Mouse (Mus musculus) midbrain, postnatal 0 days (tissue): ENCODE data around the gene Pld2. TPM values are rescaled to one million over a fixed set of nuclear protein-coding genes. Genes with fewer than 3 reads are reported as not detected.

Source experiments
- ATAC-seq: fragments of 200-750 bp; cut with Nextera tagmentation; 2 replicates; pipeline ENCODE4 v1.8.0; 2017; ENCODE audit warnings: moderate number of reproducible peaks, mild to moderate bottlenecking, moderate TSS enrichment, moderate library complexity; ENCODE audit not compliant: low FRiP score
- DNase-seq: peaks from one replicate; pipeline ENCODE4 v3.0.0-alpha.2; 2015; ENCODE audit warnings: low spot score
- H3K27ac ChIP-seq: fragments of 300-500 bp; sonication (generic); 2 replicates; pipeline ENCODE4 v1.5.1; 2014; ENCODE audit warnings: low read depth, mild to moderate bottlenecking, low read length, mixed read lengths
- H3K27me3 ChIP-seq: fragments of 300-500 bp; sonication (generic); 2 replicates; pipeline ENCODE4 v1.6.1; 2014; ENCODE audit warnings: low read length, control low read depth, mixed read lengths; ENCODE audit not compliant: insufficient read depth
- H3K36me3 ChIP-seq: fragments of 300-500 bp; sonication (generic); 2 replicates; pipeline ENCODE4 v1.6.1; 2014; ENCODE audit warnings: low read length, control low read depth, mixed read lengths; ENCODE audit not compliant: insufficient read depth
- H3K4me1 ChIP-seq: fragments of 300-500 bp; sonication (generic); 2 replicates; pipeline ENCODE4 v1.6.1; 2014; ENCODE audit warnings: mild to moderate bottlenecking, control low read depth, antibody characterized with exemption, low read length, mixed read lengths; ENCODE audit not compliant: insufficient read depth
- H3K4me2 ChIP-seq: fragments of 300-500 bp; sonication (generic); 2 replicates; pipeline ENCODE4 v1.6.1; 2014; ENCODE audit warnings: low read depth, mild to moderate bottlenecking, low read length, mixed read lengths; ENCODE audit not compliant: poor library complexity, severe bottlenecking
- H3K4me3 ChIP-seq: fragments of 300-500 bp; sonication (generic); 2 replicates; pipeline ENCODE4 v1.5.1; 2014; ENCODE audit warnings: low read depth, mild to moderate bottlenecking, low read length, moderate library complexity
- H3K9ac ChIP-seq: fragments of 300-500 bp; sonication (generic); replicated peaks from 2 replicates; pipeline ENCODE4 v1.6.1; 2014; ENCODE audit warnings: mild to moderate bottlenecking, low read length, moderate library complexity, mixed read lengths; ENCODE audit not compliant: poor library complexity, severe bottlenecking
- H3K9me3 ChIP-seq: fragments of 300-500 bp; sonication (generic); 2 replicates; pipeline ENCODE4 v1.6.1; 2016; ENCODE audit warnings: low read length, control low read depth
- CTCF ChIP-seq: IDR thresholded peaks from 2 replicates; pipeline ENCODE4 v1.5.1; 2016; ENCODE audit warnings: antibody characterized with exemption, mild to moderate bottlenecking
- WGBS: fragments of 180-500 bp; shearing (Covaris S2); extraction: QIAGEN DNeasy Blood & Tissue Kit; methylation state at CpG from one replicate; pipeline ENCODE4 v1.1.7; 2014; 5-methylcytosine and 5-hydroxymethylcytosine counted together
- polyA plus RNA-seq: library from polyadenylated mRNA; unstranded; fragments of >200 nt; fragmentation: Nextera tagmentation; extraction: Ambion mirVana; gene quantifications from 2 replicates; pipeline ENCODE4 v1.2.1, GENCODE M21; 2015
- total RNA-seq: library from RNA; depleted of rRNA; stranded (reverse); fragments of >200 nt; gene quantifications from 2 replicates; pipeline ENCODE4 v1.2.3, GENCODE M21; 2014

The Pld2 gene
- total and polyA plus RNA-seq, 2 experiments from 2014 or later = 19.4 to 71.5 TPM

- DNase-seq (no peak), ATAC-seq (no peak)
- Histone ChIP-seq H3K9ac (no peak overlapping the region), H3K9me3 (no peaks in the 10 kb centered on the region), H3K4me1 (no peaks in the 10 kb centered on the region; the same call in 1 of the 2 replicates), H3K4me2 (no peak overlapping the region), H3K4me3 (no peak overlapping the region), H3K27ac (no peak overlapping the region), H3K27me3 (no peaks in the 10 kb centered on the region), H3K36me3 (no peaks in the 10 kb centered on the region)
- TF ChIP-seq CTCF = no peak
- WGBS = 56% methylated on average over 11 of the region's 11 CpGs
These were observed 26.3 kb upstream of the Pld2 start for GRCm38 (mm10) chr11:70513520-70513919.

- Histone ChIP-seq H3K27ac (no peak within 1 kb of the TSS), H3K4me2 (no peak within 1 kb of the TSS), H3K4me3 (no peak within 1 kb of the TSS), H3K27me3 (no peaks in the 10 kb centered on the region), H3K36me3 (no peaks in the 10 kb centered on the region), H3K4me1 (no peaks in the 10 kb centered on the region; the same call in 1 of the 2 replicates), H3K9me3 (no peaks in the 10 kb centered on the region), H3K9ac (no peak within 1 kb of the TSS)
- DNase-seq (no peak), ATAC-seq (no peak)
- no peak for TF ChIP-seq CTCF
- 93% methylated on average over 7 of the region's 7 CpGs for WGBS
These were observed 25.6 kb upstream of the Pld2 start, which contains the start of gene Vmo1 for GRCm38 (mm10) chr11:70514288-70514687. Gene Vmo1 (minus strand): TSS chr11:70514616.

- no peak overlapping the region for H3K9ac ChIP-seq
- no peak overlapping the region for H3K27ac ChIP-seq
- 24% methylated on average over 2 of the region's 2 CpGs for WGBS
- no peaks in the 10 kb centered on the region for H3K27me3 ChIP-seq
- H3K4me1 ChIP-seq = no peaks in the 10 kb centered on the region
- H3K4me2 ChIP-seq = no peak overlapping the region
- no peaks in the 10 kb centered on the region for H3K36me3 ChIP-seq
- TF ChIP-seq CTCF = peak; percentile 85
- peak; percentile 66 for DNase-seq
- no peaks in the 10 kb centered on the region for H3K9me3 ChIP-seq
- ATAC-seq = no peak
- H3K4me3 ChIP-seq = no peak overlapping the region
These were observed 23.5 kb upstream of the Pld2 start for GRCm38 (mm10) chr11:70516352-70516751.

GRCm38 (mm10) chr11:70518436-70518835 lies 21.4 kb upstream of the Pld2 start:
- ATAC-seq (no peak), DNase-seq (no peak)
- no peak for TF ChIP-seq CTCF
- Histone ChIP-seq H3K4me2 (no peak overlapping the region), H3K9ac (no peak overlapping the region), H3K27me3 (no peaks in the 10 kb centered on the region), H3K36me3 (no peaks in the 10 kb centered on the region), H3K9me3 (no peaks in the 10 kb centered on the region), H3K4me3 (no peak overlapping the region), H3K27ac (no peak overlapping the region), H3K4me1 (no peaks in the 10 kb centered on the region)
- WGBS = 68% methylated on average over 1 of the region's 1 CpGs

- Histone ChIP-seq H3K36me3 (no peaks in the 10 kb centered on the region), H3K9ac (peak within 1 kb of the TSS; percentile 36; the same call in 1 of the 2 replicates), H3K4me1 (no peaks in the 10 kb centered on the region), H3K9me3 (no peaks in the 10 kb centered on the region), H3K27ac (peak within 1 kb of the TSS; percentile 68), H3K27me3 (no peaks in the 10 kb centered on the region), H3K4me3 (peak within 1 kb of the TSS; percentile 20; the same call in 1 of the 2 replicates), H3K4me2 (peak within 1 kb of the TSS; percentile 47)
- 85% methylated on average over 10 of the region's 10 CpGs for WGBS
- DNase-seq = no peak
- no peak for TF ChIP-seq CTCF
- no peak for ATAC-seq
These were observed 20.9 kb upstream of the Pld2 start, which contains the start of gene Gltpd2 for GRCm38 (mm10) chr11:70518923-70519322. Gene Gltpd2 (plus strand): TSS chr11:70519196.

GRCm38 (mm10) chr11:70520178-70520769 lies 19.6 kb upstream of the Pld2 start:
- H3K4me2 ChIP-seq = peak overlapping the region; percentile 47
- H3K4me3 ChIP-seq = peak overlapping the region; percentile 20; the same call in 1 of the 2 replicates
- peak; percentile 40; the same call in 1 of the 2 replicates for TF ChIP-seq CTCF
- WGBS = 8% methylated on average over 41 of the region's 41 CpGs
- DNase-seq = peak; percentile 37
- peak overlapping the region; percentile 36; the same call in 1 of the 2 replicates for H3K9ac ChIP-seq
- peak overlapping the region; percentile 68 for H3K27ac ChIP-seq
- no peaks in the 10 kb centered on the region for H3K9me3 ChIP-seq
- no peaks in the 10 kb centered on the region for H3K4me1 ChIP-seq
- no peaks in the 10 kb centered on the region for H3K27me3 ChIP-seq
- no peaks in the 10 kb centered on the region for H3K36me3 ChIP-seq
- ATAC-seq = 0 out of 2 replicates have a peak, but pooled peaks have one; percentile 65
